Mouse (Mus musculus) CD4-positive, CD25-positive, alpha-beta regulatory T cell, adult 4 months (primary cell): ENCODE data around the gene Gm27027. TPM values are rescaled to one million over a fixed set of nuclear protein-coding genes. Genes with fewer than 3 reads are reported as not detected.

Experiments used
- ATAC-seq: one replicate; pipeline ENCODE4 v1.8.0; 2017
- polyA plus RNA-seq, 2 experiments: library from polyadenylated mRNA; unstranded; fragments of 100-300 nt; shearing (Covaris generic); gene quantifications; one replicate each; pipeline ENCODE4 v1.2.1; 2017

Gm27027 gene
- polyA plus RNA-seq = not detected

GRCm38 (mm10) chr2:93996254-93996653 is at the start of gene Gm27027:
Gm27027 (minus strand) TSS chr2:93996354.
- ATAC-seq = no peak

- no peak for ATAC-seq
These were observed 49.4 kb upstream of the Gm27027 start for GRCm38 (mm10) chr2:94045411-94046090.

GRCm38 (mm10) chr2:94044174-94044573 is 48.0 kb upstream of the Gm27027 start:
- ATAC-seq = no peak

- no peak for ATAC-seq
These were observed 47.5 kb upstream of the Gm27027 start for GRCm38 (mm10) chr2:94043662-94044061.

GRCm38 (mm10) chr2:94042461-94042860 is 46.3 kb upstream of the Gm27027 start:
- no peak for ATAC-seq

- no peak for ATAC-seq
These were observed 44.4 kb upstream of the Gm27027 start for GRCm38 (mm10) chr2:94040391-94041125.

GRCm38 (mm10) chr2:94035428-94036331 is 39.5 kb upstream of the Gm27027 start:
- ATAC-seq = peak; percentile 69

- no peak for ATAC-seq
These were observed 34.4 kb upstream of the Gm27027 start for GRCm38 (mm10) chr2:94030602-94031001.

- ATAC-seq = no peak
These were observed 28.5 kb upstream of the Gm27027 start for GRCm38 (mm10) chr2:94024637-94025036.

GRCm38 (mm10) chr2:94010335-94011291 is 14.5 kb upstream of the Gm27027 start, which contains the start of gene Alkbh3:
Alkbh3 (minus strand) TSS chr2:94010807.
- ATAC-seq = peak; percentile 99

- peak; percentile 81 for ATAC-seq
These were observed 6.2 kb upstream of the Gm27027 start for GRCm38 (mm10) chr2:94002331-94002730.

GRCm38 (mm10) chr2:94001918-94002317 is 5.8 kb upstream of the Gm27027 start:
- no peak for ATAC-seq

- ATAC-seq = no peak
These were observed 5.3 kb upstream of the Gm27027 start for GRCm38 (mm10) chr2:94001411-94001810.

GRCm38 (mm10) chr2:93992810-93993209 is 3.3 kb downstream of the Gm27027 start:
- no peak for ATAC-seq

GRCm38 (mm10) chr2:93992259-93992658 is 3.9 kb downstream of the Gm27027 start:
- ATAC-seq = no peak

GRCm38 (mm10) chr2:93991336-93991735 is 4.8 kb downstream of the Gm27027 start:
- no peak for ATAC-seq

GRCm38 (mm10) chr2:93988440-93988839 is 7.7 kb downstream of the Gm27027 start:
- ATAC-seq = no peak

- no peak for ATAC-seq
These were observed 13.5 kb downstream of the Gm27027 start for GRCm38 (mm10) chr2:93982457-93983235.

GRCm38 (mm10) chr2:93979249-93980120 is 16.7 kb downstream of the Gm27027 start:
- ATAC-seq = no peak
